Mouse (Mus musculus): ENCODE results near the gene Cd9.
A peak's percentile ranks its signal among the peaks of the same experiment; 100 is the strongest.

The Cd9 gene

GRCm38 (mm10) chr6:125430982-125431381 lies 63.6 kb downstream of the Cd9 start:
- DNase-seq, result no peak

DNA sequence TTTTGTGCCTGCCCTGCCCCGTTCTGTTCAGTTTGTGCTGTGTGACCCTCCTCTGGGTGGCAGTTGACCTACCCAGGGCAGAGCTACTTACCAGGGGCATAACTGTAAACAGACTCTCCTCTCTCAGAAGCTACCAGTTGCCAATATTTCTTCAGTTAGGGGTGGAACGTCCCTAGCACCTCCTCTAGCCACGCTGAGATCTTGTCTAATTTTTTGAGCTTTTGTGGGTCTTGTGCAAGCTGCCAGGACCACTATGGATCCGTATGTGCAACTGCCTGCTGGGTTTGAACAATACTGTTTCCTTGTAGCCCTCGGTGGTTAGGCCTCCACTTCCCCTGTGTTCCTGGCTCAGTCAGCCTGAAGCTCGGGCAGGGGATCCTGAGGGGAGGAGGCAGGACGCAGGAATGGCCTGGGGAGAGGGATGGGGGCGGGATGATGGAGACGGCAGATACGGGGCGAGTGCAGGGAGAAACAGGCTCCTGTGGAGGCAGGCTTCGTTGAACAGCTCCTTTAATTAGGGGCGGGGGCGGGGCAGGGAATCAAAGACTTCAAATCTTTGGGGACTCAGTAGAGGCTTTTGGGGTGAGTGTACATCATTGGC lies 64.1 kb downstream of the Cd9 start:
- DNase-seq, result no peak

GRCm38 (mm10) chr6:125429741-125430140 lies 64.8 kb downstream of the Cd9 start:
- DNase-seq, result no peak

- peak; percentile 78 for DNase-seq
Observed at GRCm38 (mm10) chr6:125426383-125427360, 67.9 kb downstream of the Cd9 start.

- DNase-seq, result peak; percentile 23
Observed at GRCm38 (mm10) chr6:125425205-125426090, 69.1 kb downstream of the Cd9 start.

- no peak for DNase-seq
Observed at GRCm38 (mm10) chr6:125424156-125424555, 70.4 kb downstream of the Cd9 start.

DNA sequence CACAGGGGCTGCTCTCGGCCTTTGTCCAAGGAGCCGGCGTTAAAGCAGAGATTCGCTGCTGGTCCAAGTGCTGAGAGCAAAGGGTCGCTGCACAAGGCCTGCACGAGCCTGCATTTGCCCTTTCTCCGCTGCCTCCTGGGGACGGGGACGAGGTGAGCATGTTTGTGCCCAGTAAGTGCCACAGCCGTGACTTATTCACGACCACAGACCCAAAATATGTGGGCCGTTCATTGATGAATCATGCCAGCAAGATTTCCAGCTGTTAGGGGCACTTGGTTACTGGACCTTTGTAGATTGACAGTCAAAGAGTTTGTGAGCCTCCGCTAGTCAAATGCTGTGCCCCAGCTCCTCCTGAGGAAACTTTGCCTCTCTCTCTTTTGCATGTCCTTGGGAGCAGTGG lies 71.1 kb downstream of the Cd9 start:
- DNase-seq, result no peak

GRCm38 (mm10) chr6:125423099-125423498 lies 71.5 kb downstream of the Cd9 start:
- peak; percentile 11 for DNase-seq

DNA sequence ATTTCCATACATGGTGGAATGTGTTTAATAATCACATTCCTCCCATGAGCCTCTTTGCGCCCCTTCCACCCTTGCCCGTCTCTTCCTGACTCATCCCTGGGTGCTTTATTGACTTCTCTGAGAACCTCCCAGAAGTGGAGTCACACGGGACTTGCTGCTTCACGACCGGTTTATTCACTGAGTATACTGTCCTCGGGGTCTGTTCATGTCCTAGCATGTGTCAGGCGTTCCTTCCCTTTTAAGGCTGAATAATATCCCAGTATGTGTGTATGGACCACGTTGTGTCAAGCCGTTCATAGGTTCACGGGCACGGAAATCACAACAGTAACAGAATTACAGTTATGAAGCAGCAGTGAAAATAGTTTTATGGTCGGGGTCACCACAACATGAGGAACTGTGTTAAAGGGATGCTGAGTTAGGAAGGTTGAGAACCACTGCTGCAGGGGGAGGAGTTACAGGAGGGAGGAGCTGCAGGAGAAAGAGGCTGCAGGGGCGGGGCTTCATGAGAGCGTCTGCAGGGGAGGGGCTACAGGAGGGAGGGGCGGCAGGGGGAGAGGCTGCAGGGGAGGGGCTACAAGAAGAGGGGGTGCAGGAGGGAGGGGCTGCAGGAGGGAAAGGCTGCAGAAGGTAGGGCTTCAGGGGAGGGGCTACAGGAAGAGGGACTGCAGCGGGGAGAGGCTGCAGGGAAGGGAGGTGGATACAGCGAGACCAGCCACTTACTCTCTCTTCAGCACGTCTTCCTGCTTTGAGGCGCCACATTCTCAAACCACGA lies 72.4 kb downstream of the Cd9 start:
- peak; percentile 91 for DNase-seq

- DNase-seq, result no peak
Observed at GRCm38 (mm10) chr6:125420458-125421063, 74.0 kb downstream of the Cd9 start.

GRCm38 (mm10) chr6:125418744-125419143 lies 75.8 kb downstream of the Cd9 start:
- DNase-seq, result peak; percentile 78

DNA sequence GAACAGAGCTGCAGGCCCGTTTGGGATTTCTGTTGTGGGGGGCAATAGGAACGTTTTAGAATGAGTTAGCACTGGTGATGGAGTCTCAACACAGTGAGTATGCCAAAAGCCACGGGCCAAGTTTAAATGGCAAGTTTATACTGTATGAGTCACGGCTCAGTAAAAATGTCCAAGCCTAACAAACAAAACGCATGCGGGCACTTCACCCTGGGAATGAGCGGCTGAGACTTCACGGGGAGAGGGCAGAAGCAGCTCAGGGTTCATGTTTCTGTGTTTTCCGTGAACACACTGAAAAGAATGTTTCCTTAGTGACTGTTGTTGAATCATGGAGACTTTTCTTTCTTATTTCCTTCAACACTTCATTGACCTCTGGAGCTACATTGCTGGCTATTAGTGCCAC lies 81.3 kb downstream of the Cd9 start:
- no peak for DNase-seq

- no peak for DNase-seq
Observed at GRCm38 (mm10) chr6:125411661-125412060, 82.9 kb downstream of the Cd9 start.

GRCm38 (mm10) chr6:125410995-125411547 lies 83.5 kb downstream of the Cd9 start:
- DNase-seq, result no peak

DNA sequence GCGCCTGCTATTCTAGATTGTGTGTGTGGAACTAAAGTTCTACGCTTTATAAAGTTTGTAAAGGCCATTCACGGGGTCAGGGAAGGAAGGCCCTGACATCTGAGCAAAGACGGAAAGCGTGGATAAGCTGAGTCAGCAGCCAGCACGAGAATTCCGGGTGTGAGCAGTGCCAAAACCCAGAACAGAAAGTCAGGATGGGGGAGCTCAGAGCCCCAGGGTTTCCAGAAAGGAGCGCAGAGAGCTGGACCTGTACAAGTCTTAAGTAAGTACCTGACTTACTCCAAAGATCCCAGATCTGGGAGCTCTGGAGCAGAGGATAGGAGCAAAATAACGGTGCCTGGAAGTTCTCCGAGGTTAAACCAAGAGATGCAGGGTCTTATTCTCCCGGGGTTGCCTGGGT lies 84.0 kb downstream of the Cd9 start:
- no peak for DNase-seq

All from thymus, postnatal 25 days (tissue).